Mouse (Mus musculus) right cerebral cortex, adult 18-20 months (tissue): ENCODE measurements around the gene Borcs5.

Experiments used
- DNase-seq: peaks from one replicate; pipeline ENCODE4 v3.0.0; 2022; ENCODE audit warnings: mixed read lengths

Borcs5 gene

DNA sequence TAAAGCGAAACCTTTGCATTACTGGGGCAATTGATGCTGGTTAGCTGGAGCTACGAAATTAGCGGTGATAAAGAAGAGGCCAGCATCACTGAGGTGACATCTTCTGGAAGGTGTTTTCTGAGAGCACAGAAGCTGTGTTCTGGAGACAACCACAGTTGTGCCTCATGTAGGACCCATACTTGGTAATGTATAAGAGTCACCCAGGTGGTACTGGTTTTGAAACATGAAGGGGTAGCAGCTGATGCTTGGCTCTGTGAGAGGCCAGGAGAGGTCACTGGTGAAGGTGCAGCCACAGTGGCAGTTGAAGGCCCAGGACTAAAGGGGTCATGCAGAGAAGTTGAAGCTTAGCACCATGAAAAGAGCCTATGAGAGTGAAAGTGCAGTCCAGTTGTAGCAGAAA is at the start of gene Borcs5:
Gene Borcs5 (plus strand): TSS at position 301 of the 400 bp plus-strand sequence.
- DNase-seq: no peak

- no peak for DNase-seq
Measured at GRCm38 (mm10) chr6:134591614-134592013, 47.7 kb upstream of the Borcs5 start.

DNA sequence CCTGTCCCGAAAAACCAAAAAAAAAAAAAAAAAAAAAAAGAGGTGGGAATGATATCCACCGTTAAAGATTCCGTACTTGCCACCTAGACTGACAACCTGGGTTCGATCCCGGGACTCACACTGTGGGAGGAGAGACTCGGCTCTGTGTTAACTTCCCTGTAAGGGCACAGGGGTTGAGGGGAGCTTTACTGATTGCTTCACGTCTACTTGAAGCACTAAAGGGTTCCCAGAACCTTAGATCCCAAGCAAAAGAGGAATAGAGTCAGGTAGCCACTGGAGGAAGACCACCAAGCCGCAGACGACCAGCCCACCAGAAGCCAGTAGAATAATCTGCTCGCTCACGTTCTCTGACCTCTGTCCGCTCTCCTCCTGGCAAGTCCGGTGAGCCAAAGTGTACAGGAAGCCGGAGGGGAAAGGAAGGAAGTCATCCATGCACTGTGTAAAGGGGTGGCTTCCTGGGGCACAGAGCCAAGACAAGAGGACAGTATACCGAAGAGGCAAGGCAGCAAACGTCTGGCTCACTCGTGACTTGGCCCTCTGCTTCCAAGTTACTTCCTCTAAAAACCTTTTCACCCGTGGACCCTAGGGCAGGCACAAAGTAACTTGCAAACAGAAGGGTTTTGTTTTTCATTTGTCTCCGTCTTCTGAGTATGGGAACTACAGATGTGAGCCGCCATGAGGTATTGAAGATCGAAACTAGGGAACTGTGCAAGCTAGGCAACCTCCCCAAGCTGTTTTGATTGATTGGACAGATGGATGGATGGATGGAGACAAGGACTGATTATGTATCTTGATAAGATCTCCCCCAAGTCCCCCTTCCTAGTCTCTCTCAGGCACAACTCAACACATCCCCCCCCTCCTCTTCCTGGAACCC is 44.5 kb upstream of the Borcs5 start:
- no peak for DNase-seq

GRCm38 (mm10) chr6:134597651-134598229 is 41.6 kb upstream of the Borcs5 start:
- DNase-seq: no peak

- no peak for DNase-seq
Measured at GRCm38 (mm10) chr6:134599239-134599638, 40.1 kb upstream of the Borcs5 start.

GRCm38 (mm10) chr6:134601130-134601529 is 38.2 kb upstream of the Borcs5 start:
- no peak for DNase-seq

DNA sequence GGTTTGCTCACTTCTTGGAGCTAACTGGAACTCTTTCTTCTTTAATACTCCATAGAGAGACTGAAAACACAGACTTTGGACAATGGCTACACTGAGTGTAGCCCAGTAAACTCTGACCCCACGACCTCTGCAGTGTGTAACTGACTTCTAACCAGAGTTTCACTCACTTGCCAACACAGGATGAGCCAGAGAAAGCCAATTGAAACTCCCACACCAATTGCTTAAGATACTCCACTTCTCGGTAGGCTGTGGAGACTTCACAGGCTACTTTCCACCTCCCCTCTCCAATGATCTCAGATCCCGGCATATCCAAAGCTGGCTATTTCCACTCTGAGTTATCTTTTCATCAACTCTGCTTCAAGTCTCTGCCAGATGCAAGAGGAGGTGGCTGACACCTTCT is 37.5 kb upstream of the Borcs5 start:
- DNase-seq: no peak

DNA sequence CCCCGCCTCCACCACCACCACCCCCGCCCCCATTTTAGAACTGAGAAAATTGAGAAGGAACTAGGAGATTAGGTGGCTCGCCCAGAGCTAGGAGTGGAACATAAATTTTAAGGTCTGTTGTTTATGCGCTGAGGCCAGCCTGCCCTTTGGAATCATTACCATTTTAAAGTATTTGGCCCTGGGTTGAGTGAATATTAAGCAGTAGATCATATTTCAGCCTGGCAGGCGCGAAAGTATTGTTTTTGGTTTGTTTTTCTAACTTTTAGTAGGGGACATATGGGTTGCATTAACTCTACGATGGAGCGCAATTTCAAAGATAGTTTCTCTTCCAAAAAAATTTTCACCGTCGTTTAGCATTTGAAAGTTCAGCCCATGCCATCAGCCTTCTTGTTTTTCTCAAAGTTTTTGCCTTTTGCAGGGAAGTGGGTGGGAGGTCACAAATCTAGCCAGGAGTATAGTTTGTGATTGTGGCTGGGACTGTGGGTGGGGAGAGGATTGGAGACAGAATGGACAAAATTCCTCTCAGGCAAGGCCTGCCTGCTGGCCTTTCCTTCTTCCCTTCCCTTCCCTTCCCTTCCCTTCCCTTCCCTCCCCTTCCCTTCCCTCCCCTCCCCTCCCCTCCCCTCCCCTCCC is 36.8 kb upstream of the Borcs5 start:
- DNase-seq: no peak

- DNase-seq: no peak
Measured at GRCm38 (mm10) chr6:134605196-134605595, 34.1 kb upstream of the Borcs5 start.

DNA sequence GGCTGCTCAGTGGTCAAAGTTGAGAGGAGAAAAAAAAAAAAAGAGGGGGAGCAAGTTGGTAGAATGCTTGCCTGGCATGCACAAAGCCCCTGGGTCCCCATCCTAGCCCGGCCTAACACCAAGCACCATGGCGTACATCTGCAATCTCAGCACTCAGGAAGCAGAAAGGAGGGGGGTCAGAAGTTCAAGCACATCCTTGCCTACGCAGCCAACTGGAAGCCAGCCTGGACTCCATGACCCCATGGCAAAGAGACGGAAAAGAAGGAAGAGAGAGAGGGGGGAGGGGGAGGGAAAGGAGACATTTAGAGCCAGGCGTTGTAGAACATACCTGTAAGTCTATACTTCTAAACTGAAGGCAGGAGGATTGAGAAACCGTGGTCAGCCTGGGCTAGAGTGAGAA is 32.8 kb upstream of the Borcs5 start:
- no peak for DNase-seq

GRCm38 (mm10) chr6:134606949-134607746 is 32.2 kb upstream of the Borcs5 start:
- DNase-seq: no peak

DNA sequence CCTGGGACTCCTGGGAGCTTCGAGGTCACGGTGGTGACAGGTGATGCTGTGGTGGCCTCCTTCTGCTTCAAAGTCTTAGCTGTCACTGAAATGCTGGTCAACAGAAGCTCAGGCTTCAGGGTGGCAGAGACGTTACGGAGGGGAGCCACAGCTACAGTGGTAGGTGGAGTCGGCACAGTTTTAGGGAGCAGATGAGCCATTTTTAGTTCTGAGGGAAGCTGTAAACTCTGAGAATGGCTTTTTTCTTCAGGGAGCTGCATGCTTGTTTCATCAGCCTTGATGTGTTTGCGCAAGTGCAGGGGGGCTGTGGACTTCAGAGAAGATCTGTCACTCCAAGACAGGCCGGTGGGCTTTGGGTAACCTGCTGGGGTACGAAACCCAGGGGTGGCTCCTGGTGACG is 28.9 kb upstream of the Borcs5 start:
- no peak for DNase-seq

DNA sequence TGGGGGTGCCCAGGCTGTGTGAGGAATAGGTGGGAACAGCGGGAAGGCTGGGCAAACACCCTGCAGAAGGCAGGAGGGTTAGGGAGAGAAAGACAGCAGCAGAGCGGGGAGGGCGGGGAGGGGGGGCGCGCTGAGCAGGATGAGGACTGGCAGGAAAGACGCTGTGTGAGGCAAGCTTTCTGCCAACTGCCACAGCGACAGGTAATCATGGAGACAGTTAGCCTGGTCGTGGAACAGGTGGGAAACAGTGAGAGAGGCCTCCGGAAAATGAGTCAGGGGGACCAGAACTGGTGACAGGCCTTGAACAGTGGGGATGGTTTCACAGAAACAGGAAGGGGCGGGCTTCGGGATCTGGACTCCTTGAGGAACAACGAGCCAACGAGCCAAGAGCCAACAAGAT is 27.4 kb upstream of the Borcs5 start:
- no peak for DNase-seq

- DNase-seq: no peak
Measured at GRCm38 (mm10) chr6:134614322-134614721, 25.0 kb upstream of the Borcs5 start.

DNA sequence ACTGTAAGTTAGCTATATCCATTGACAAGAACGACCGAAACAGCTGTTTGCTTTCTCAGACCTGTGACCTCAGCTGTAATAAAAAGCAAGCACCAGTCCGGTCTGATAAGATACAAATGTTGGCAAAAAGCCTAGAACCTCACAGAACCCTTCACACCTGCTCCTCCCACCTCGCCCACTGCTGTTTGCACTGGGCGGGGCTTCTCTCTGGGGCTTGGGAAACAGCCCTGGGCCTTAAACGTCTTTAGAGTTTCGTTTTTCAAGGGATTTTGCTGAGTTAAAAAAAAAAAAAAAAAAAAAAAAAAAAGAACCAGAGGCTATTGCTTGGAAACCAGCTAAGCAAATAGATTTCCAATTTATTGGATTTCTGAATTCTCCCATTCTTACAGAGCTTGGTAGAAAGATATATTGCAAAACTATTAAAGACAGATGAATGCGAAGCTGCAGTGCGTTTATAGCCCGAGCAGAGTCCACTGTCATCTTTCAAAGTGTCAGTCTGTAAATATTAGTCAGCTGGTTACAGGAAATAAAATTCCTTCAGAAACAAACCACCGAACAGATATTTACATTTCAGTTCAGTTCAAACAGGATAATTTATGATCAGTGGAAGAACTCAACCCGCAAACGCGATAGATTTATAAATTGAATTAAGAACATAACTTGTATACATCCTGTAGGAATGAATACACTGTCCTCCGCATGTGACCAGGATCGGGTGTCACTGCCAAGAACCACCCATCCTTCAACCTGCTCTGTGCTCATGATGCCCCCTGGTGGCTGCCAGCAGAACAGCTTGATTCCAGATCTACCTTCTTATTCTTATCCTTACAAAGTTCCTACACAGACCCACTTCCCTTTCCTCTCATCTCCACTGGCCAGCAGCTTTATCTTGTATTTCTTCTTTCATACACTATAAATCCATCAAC is 24.3 kb upstream of the Borcs5 start:
- peak; percentile 83 for DNase-seq

DNA sequence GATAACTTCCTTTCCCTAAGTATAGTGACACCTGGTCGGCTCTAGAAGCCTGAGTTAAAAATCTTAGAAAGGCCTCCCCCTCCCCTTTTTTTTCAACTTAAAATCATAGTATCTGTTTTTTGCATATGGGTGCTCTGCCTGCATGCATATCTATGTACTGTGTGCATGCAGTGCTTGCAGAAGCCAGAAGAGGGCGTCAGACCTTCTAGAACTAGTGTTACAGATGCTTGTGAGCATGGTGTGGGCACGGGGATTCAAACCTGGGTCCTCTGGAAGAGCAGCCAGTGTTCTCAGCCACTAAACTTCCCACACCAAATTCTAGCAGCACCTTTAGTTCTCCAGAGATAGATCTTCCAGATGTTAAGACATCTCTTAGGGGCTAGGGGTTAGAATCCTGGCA is 21.7 kb upstream of the Borcs5 start:
- no peak for DNase-seq

DNA sequence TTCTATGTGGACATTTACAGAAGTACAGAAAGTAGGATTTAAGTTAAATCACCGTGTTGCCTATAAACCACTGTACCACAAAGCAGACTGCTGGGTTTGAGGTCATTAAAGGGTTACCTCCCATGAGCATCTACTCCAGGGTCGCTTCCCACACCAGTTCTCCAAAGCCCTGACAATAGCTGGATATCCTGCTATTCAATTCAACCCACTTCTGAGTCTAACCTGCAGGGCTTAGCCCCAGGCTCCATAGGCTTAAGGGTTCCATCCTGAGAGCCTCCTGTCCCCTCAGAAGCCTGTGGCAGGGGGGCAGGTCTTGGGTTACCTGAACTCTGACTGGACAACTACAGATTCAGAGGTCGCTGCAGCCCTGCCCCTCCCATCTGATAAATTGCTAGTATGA is 19.2 kb upstream of the Borcs5 start:
- no peak for DNase-seq

- DNase-seq: peak; percentile 59
Measured at GRCm38 (mm10) chr6:134620846-134621551, 18.3 kb upstream of the Borcs5 start.

DNA sequence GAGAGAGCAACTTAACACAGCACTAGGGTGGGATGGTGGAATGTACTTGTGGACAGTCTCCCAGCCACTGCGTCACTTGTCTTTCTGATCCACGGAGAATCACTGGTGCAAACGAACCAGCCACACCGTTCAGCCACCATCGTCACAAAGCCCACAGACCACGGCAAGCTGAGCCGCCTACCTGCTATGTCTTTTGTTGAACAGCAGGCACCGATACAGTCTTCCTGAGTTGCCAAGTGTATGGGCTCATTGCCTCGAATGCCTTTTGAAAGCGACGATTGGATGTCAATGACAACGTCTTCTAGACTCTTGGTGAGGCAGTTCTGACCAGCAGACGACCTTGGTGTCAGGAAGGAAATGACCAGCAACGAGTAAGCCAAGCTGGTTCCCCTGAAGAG is 17.8 kb upstream of the Borcs5 start:
- no peak for DNase-seq

- DNase-seq: no peak
Measured at GRCm38 (mm10) chr6:134625431-134625830, 13.9 kb upstream of the Borcs5 start.

DNA sequence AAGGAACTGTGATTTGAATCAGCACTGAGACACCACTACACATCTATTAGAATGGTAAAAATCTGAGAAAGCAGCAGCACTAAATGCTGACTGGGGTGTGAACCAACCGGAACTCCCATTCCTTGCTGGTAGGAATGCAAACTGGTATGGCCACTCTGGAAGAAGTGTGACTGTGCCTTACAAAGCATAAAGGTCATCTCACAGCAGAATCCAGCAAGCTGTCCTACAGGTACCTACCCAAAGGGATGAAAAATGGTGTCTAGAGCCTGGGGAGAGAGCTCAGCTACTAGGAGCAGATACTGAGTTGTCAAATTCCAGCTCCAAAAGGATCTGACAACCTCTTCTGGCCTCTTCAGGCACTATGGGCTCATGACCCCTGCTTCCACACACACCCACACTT is 12.7 kb upstream of the Borcs5 start:
- DNase-seq: no peak
